Mouse (Mus musculus): ENCODE measurements at regions not wholly inside any gene's neighbourhood (a gene's known extent, or its start where the extent isn't known, plus 50 kb on each side); places are given as distances from the start of the nearest gene placed in this dataset.

DNA sequence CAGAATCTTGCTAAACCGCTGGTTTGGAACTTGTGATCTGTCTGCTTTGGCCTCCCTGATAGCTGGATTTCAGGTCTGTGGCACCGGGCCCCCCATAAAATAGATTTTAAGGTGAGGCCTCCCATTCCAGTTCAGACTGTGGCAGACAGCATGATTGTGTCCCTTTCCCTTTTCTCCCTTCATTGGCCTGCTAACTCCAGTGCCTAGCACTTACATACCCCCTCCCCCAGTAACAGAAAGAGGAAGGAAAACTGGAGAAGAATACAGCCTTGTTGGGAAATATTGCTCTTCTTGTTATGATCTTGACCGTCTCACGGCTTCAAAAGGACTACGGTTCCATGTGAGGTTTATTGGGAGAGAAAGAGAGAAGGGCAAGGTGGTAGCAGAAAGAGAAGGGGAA, 99.7 kb upstream of the Lgalsl start:
- TF ChIP-seq CTCF (IDR thresholded peaks at IDR 0.05; ENCODE audit: low read depth, low read length): no peak
- no peak for TF ChIP-seq POLR2A (IDR thresholded peaks at IDR 0.05; ENCODE audit: borderline replicate concordance, low read depth, low read length)
